Comparison of ENCODE assay signal across 8 mouse cellular contexts in genomic region chr1:132881041-132881761, GRCm38 (mm10). TPM values are rescaled to one million over a fixed set of nuclear protein-coding genes. Genes with fewer than 3 reads are reported as not detected.
DNase-seq lines count a peak whose midpoint lies in the region; ATAC-seq and TF ChIP-seq lines count a peak whose summit lies in the region.

No protein-coding gene starts in this region.

- peak overlapping the region; percentile 40; the same call in 1 of the 2 replicates for H3K27ac ChIP-seq in gastrocnemius, adult 2 months
- peak overlapping the region; percentile 80 for H3K27ac ChIP-seq in forebrain, embryonic 16.5 days (ENCODE audit: low read length)
- H3K27ac ChIP-seq in hindbrain, embryonic 13.5 days: peak overlapping the region; percentile 86
- no peak overlapping the region for H3K27ac ChIP-seq in limb, embryonic 14.5 days (replicated peaks; ENCODE audit: low read depth, low read length)

- no peak for TF ChIP-seq POLR2A in limb, embryonic 14.5 days (IDR thresholded peaks at IDR 0.05; ENCODE audit: borderline replicate concordance, extremely low read depth, insufficient read depth, insufficient read length)

- H3K27me3 ChIP-seq in forebrain, embryonic 16.5 days (replicated peaks; ENCODE audit: control insufficient read depth, insufficient read depth, low read length): no peaks in the 10 kb centered on the region
- H3K27me3 ChIP-seq in hindbrain, embryonic 13.5 days: peaks cover 43% of the 10 kb centered on the region
- peaks cover 48% of the 10 kb centered on the region for H3K27me3 ChIP-seq in limb, embryonic 14.5 days (ENCODE audit: control insufficient read depth, insufficient read depth, low read length)

- no peaks in the 10 kb centered on the region for H3K36me3 ChIP-seq in forebrain, embryonic 16.5 days (ENCODE audit: control insufficient read depth, insufficient read depth)
- no peaks in the 10 kb centered on the region for H3K36me3 ChIP-seq in hindbrain, embryonic 13.5 days
- H3K36me3 ChIP-seq in limb, embryonic 14.5 days (ENCODE audit: control insufficient read depth, insufficient read depth, low read length): no peaks in the 10 kb centered on the region

- under 1% methylated on average over 28 of the region's 28 CpGs for WGBS in forebrain, embryonic 16.5 days
- WGBS in hindbrain, embryonic 13.5 days: under 1% methylated on average over 28 of the region's 28 CpGs
- WGBS in limb, embryonic 14.5 days: 4% methylated on average over 24 of the region's 28 CpGs

- peak overlapping the region; percentile 72 for H3K4me2 ChIP-seq in forebrain, embryonic 16.5 days (ENCODE audit: low read length)
- H3K4me2 ChIP-seq in hindbrain, embryonic 13.5 days: peak overlapping the region; percentile 96
- H3K4me2 ChIP-seq in limb, embryonic 14.5 days (replicated peaks; ENCODE audit: low read depth, low read length, severe bottlenecking): peak overlapping the region; percentile 98

- intact Hi-C loops in gastrocnemius, adult 2 months (cut with DNase I): no loop called here

- peak; percentile 26 for DNase-seq in gastrocnemius, adult 2 months
- no peak for DNase-seq in gastrocnemius, adult 18-20 months (ENCODE audit: low spot score)
- DNase-seq in cerebellum, adult 18-20 months: peak; percentile 82 to 85
- DNase-seq in limb, embryonic 14.5 days (ENCODE audit: low spot score): peak; percentile 40
- DNase-seq in retina, postnatal 1 day: peak; percentile 90
- no peak for DNase-seq in ovary, postnatal 14 days (ENCODE audit: low spot score)

- ATAC-seq in forebrain, embryonic 16.5 days: peak; percentile 77
- peak; percentile 60 for ATAC-seq in hindbrain, embryonic 13.5 days (ENCODE audit: low FRiP score)
- peak; percentile 54 for ATAC-seq in limb, embryonic 14.5 days (ENCODE audit: low FRiP score, low read depth)

- peak overlapping the region; percentile 77 for H3K4me3 ChIP-seq in gastrocnemius, adult 2 months
- peak overlapping the region; percentile 79 for H3K4me3 ChIP-seq in forebrain, embryonic 16.5 days (replicated peaks; ENCODE audit: low read length)
- H3K4me3 ChIP-seq in hindbrain, embryonic 13.5 days: peak overlapping the region; percentile 73
- peak overlapping the region; percentile 62 for H3K4me3 ChIP-seq in limb, embryonic 14.5 days (replicated peaks; ENCODE audit: low read length)

- H3K9ac ChIP-seq in forebrain, embryonic 16.5 days (replicated peaks; ENCODE audit: low read depth, low read length): peak overlapping the region; percentile 84
- H3K9ac ChIP-seq in hindbrain, embryonic 13.5 days: peak overlapping the region; percentile 89
- peak overlapping the region; percentile 56; the same call in 1 of the 2 replicates for H3K9ac ChIP-seq in limb, embryonic 14.5 days (ENCODE audit: low read depth, low read length, severe bottlenecking)

- TF ChIP-seq CTCF in gastrocnemius, adult 2 months (IDR thresholded peaks at IDR 0.05): no peak

- H3K9me3 ChIP-seq in forebrain, embryonic 16.5 days (ENCODE audit: control insufficient read depth, low read length): no peaks in the 10 kb centered on the region
- no peaks in the 10 kb centered on the region for H3K9me3 ChIP-seq in hindbrain, embryonic 13.5 days
- H3K9me3 ChIP-seq in limb, embryonic 14.5 days (ENCODE audit: control insufficient read depth, low read length): no peaks in the 10 kb centered on the region

- H3K4me1 ChIP-seq in forebrain, embryonic 16.5 days (replicated peaks; ENCODE audit: control insufficient read depth, insufficient read depth, low read length): peaks cover 31% of the 10 kb centered on the region
- peaks cover 47% of the 10 kb centered on the region for H3K4me1 ChIP-seq in hindbrain, embryonic 13.5 days (replicated peaks)
- peaks cover 14% of the 10 kb centered on the region for H3K4me1 ChIP-seq in limb, embryonic 14.5 days (ENCODE audit: control insufficient read depth, insufficient read depth, low read length)

RNA-seq across cellular contexts. Expression of gene Lrrn2, which starts 1.1 kb away (rescaled TPM):
- under 1 TPM; 0.33 to 0.73 TPM for total RNA-seq in gastrocnemius, adult 2 months (2021)
- under 1 TPM; 0.32 to 0.57 TPM for total RNA-seq in gastrocnemius, adult 18-20 months (2021)
- polyA plus RNA-seq in forebrain, embryonic 16.5 days (2015; fragmentation: Nextera tagmentation; extraction: Ambion mirVana): 48.6 and 53.8 TPM in 2 replicates
- polyA plus RNA-seq in hindbrain, embryonic 13.5 days (2015; fragmentation: Nextera tagmentation; extraction: Ambion mirVana): 27.2 and 28.5 TPM in 2 replicates
- 7.0 and 9.4 TPM in 2 replicates for polyA plus RNA-seq in limb, embryonic 14.5 days (2012; rRNA removed)
- 5.6 and 6.5 TPM in 2 replicates for polyA plus RNA-seq in limb, embryonic 14.5 days (2014; fragmentation: Nextera tagmentation; extraction: Ambion mirVana)

Comparison
In these comparisons a context has a peak if more than half of its experiments do, and no peak if none do; other contexts are left out.
1. DNase-seq: peak in gastrocnemius, adult 2 months (single experiment), cerebellum, adult 18-20 months (2 of 2), limb, embryonic 14.5 days (single experiment) and retina, postnatal 1 day (single experiment); none in gastrocnemius, adult 18-20 months (single experiment) and ovary, postnatal 14 days (single experiment).
2. Peak in every context shown above with its lines, with median percentiles within 50 percentile points of each other: H3K4me3 ChIP-seq, ATAC-seq, H3K4me2 ChIP-seq and H3K9ac ChIP-seq.